ENCODE assay signal across 33 mouse cellular contexts in the genomic region with DNA sequence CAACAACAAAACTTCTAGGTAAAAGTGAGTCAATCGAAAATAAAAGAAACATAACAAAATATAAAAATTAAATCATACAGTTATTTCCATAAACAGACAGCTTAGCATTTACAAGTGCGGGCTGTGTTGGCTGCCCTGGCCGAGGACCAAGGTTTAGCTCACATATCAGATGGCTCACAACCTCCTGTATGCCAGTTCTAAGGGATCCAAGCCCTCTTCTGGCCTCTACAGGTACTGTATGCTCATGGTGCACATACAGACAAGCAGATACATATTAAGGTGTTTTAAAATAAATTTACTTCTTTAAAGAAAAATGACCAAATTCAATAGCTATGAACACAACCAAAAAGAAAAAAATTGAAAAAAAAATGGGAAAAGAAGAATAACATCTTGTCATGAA. TPM values are rescaled to one million over a fixed set of nuclear protein-coding genes. Genes with fewer than 3 reads are reported as not detected.
DNase-seq lines count a peak whose midpoint lies in the region; ATAC-seq and TF ChIP-seq lines count a peak whose summit lies in the region.
"Had no signal": no experiment of that assay in that cellular context is flagged by ENCODE, and none has a peak within 500 bp of the region (broad histone marks: within the 10 kb centered on the region; RNA-seq: fewer than 3 reads in every experiment).

No protein-coding gene starts in this region.

- ATAC-seq in lung, embryonic 14.5 days (ENCODE audit: insufficient read depth) = no peak
- ATAC-seq: hindbrain, embryonic 16.5 days had no signal

- H3K27ac ChIP-seq in gastrocnemius, adult 2 months = no peak overlapping the region
- no peak overlapping the region for H3K27ac ChIP-seq in lung, embryonic 14.5 days (ENCODE audit: low read depth)
- H3K27ac ChIP-seq: embryonic facial prominence, embryonic 12.5 days; forebrain, embryonic 12.5 days; heart, embryonic 10.5 days; limb, embryonic 12.5 days; liver, embryonic 13.5 days; lung, embryonic 15.5 days; neural tube, embryonic 12.5 days had no signal

- 0 out of 2 replicates have a peak, but pooled peaks cover 5% of the 10 kb centered on the region for H3K4me1 ChIP-seq in lung, embryonic 14.5 days (ENCODE audit: insufficient read depth)

- peak; percentile 11; the same call in 1 of the 2 replicates for TF ChIP-seq CTCF in gastrocnemius, adult 2 months (IDR thresholded peaks at IDR 0.05)
- TF ChIP-seq CTCF in lung, embryonic 14.5 days (IDR thresholded peaks at IDR 0.05; ENCODE audit: low read depth) = 0 out of 2 replicates have a peak, but pooled peaks have one; percentile 22

- H3K36me3 ChIP-seq in lung, embryonic 14.5 days (ENCODE audit: insufficient read depth) = peaks cover 13% of the 10 kb centered on the region; the same call in 1 of the 2 replicates

- intact Hi-C loops in gastrocnemius, adult 2 months (cut with DNase I) = loop anchor here (5.0 kb wide), 1 partner anchor 192 kb away; a partner anchor contains a TSS

- WGBS in lung, embryonic 14.5 days = 98% methylated on average over 3 of the region's 3 CpGs

- DNase-seq in gastrocnemius, adult 2 months = no peak
- DNase-seq in gastrocnemius, postnatal 25 days = no peak
- no peak for DNase-seq in lung, embryonic 14.5 days
- no peak for DNase-seq in lung, postnatal 10 days
- DNase-seq in R1 (ENCODE audit: low read depth, low spot score) = peak; percentile 69
- DNase-seq in kidney, adult 9 months = no peak
- no peak for DNase-seq in liver
- DNase-seq in adrenal gland, postnatal 4 days (ENCODE audit: low spot score in 2 of 2) = no peak
- DNase-seq: adrenal gland, postnatal 36 days; cerebellum, adult 11-12 months; kidney, adult 11 months; kidney, postnatal 10 days; liver, embryonic 13.5 days; lung, postnatal 4 days; midbrain, embryonic 14.5 days; retina, postnatal 1 day; right cerebral cortex, postnatal 25 days; spleen, adult 18-20 months; thymus, postnatal 25 days had no signal

- no peak overlapping the region for H3K4me3 ChIP-seq in gastrocnemius, adult 2 months
- H3K4me3 ChIP-seq in lung, embryonic 14.5 days (ENCODE audit: low read depth, low read length) = no peak overlapping the region
- H3K4me3 ChIP-seq: embryonic facial prominence, embryonic 12.5 days; forebrain, embryonic 12.5 days; heart, embryonic 10.5 days; limb, embryonic 12.5 days; liver, embryonic 13.5 days; lung, embryonic 15.5 days; neural tube, embryonic 12.5 days had no signal

- H3K9me3 ChIP-seq in lung, embryonic 14.5 days (ENCODE audit: low read depth, low read length) = no peaks in the 10 kb centered on the region
- H3K9me3 ChIP-seq: embryonic facial prominence, embryonic 12.5 days; forebrain, embryonic 12.5 days; heart, embryonic 10.5 days; limb, embryonic 12.5 days; liver, embryonic 13.5 days; lung, embryonic 15.5 days; neural tube, embryonic 12.5 days had no signal

- H3K9ac ChIP-seq in lung, embryonic 14.5 days = no peak overlapping the region
- H3K9ac ChIP-seq: embryonic facial prominence, embryonic 12.5 days; forebrain, embryonic 12.5 days; limb, embryonic 12.5 days; liver, embryonic 13.5 days; lung, embryonic 15.5 days; neural tube, embryonic 12.5 days had no signal

- H3K4me2 ChIP-seq in lung, embryonic 14.5 days = no peak overlapping the region
- H3K4me2 ChIP-seq: embryonic facial prominence, embryonic 12.5 days; forebrain, embryonic 12.5 days; limb, embryonic 12.5 days; liver, embryonic 13.5 days; lung, embryonic 15.5 days; neural tube, embryonic 12.5 days had no signal

- no peaks in the 10 kb centered on the region for H3K27me3 ChIP-seq in lung, embryonic 14.5 days (ENCODE audit: insufficient read depth, low read length)
- H3K27me3 ChIP-seq: embryonic facial prominence, embryonic 12.5 days; forebrain, embryonic 12.5 days; limb, embryonic 12.5 days; liver, embryonic 13.5 days; lung, embryonic 15.5 days; neural tube, embryonic 12.5 days had no signal

RNA-seq across cellular contexts. Expression of a gene that starts 3.8 kb away (rescaled TPM):
- total RNA-seq in gastrocnemius, adult 2 months (2021) = 10 to 100 TPM in 1 of 2 experiments, 1 to 10 TPM in 1; 8.4 to 11.0 TPM
- total RNA-seq in gastrocnemius, postnatal 25 days (2021) = 1 to 10 TPM; 8.3 to 8.8 TPM
- 41.1 and 50.0 TPM in 2 replicates for polyA plus RNA-seq in lung, embryonic 14.5 days (2014; fragmentation: Nextera tagmentation; extraction: Ambion mirVana)
- 10 to 100 TPM; 49.4 to 58.5 TPM for total RNA-seq in adrenal gland, postnatal 4 days (2021)

RNA-seq across cellular contexts. Expression of a gene that starts 12.9 kb away (rescaled TPM):
- total RNA-seq in gastrocnemius, adult 2 months (2021) = 10 to 100 TPM; 32.5 to 55.0 TPM
- total RNA-seq in gastrocnemius, postnatal 25 days (2021) = 10 to 100 TPM; 38.0 to 44.6 TPM
- polyA plus RNA-seq in lung, embryonic 14.5 days (2014; fragmentation: Nextera tagmentation; extraction: Ambion mirVana) = 61.6 and 71.6 TPM in 2 replicates
- total RNA-seq in adrenal gland, postnatal 4 days (2021) = 10 to 100 TPM; 57.0 to 67.9 TPM

RNA-seq across cellular contexts. Expression of a gene that starts 20.4 kb away (rescaled TPM):
- not detected for total RNA-seq in gastrocnemius, adult 2 months (2021)
- total RNA-seq in gastrocnemius, postnatal 25 days (2021) = not detected
- not detected in 2 replicates for polyA plus RNA-seq in lung, embryonic 14.5 days (2014; fragmentation: Nextera tagmentation; extraction: Ambion mirVana)
- total RNA-seq in adrenal gland, postnatal 4 days (2021) = under 1 TPM in 1 of 2 experiments, not detected in 1; 0.82 TPM
- total RNA-seq: ES-E14; gastrocnemius, adult 18-20 months; hematopoietic stem cell, adult 5-6 weeks; layer of hippocampus, postnatal 25 days; left cerebral cortex, postnatal 14 days; megakaryocyte-erythroid progenitor cell, adult 5-6 weeks had no signal
- polyA plus RNA-seq: embryonic facial prominence, embryonic 12.5 days; forebrain, embryonic 12.5 days; heart, embryonic 10.5 days; heart, embryonic 16.5 days; liver, embryonic 13.5 days; lung, embryonic 15.5 days; midbrain, embryonic 14.5 days; neural tube, embryonic 12.5 days had no signal

RNA-seq across cellular contexts. Expression of a gene that starts 20.9 kb away (rescaled TPM):
- 1 to 10 TPM; 2.6 to 3.2 TPM for total RNA-seq in gastrocnemius, adult 2 months (2021)
- 1 to 10 TPM; 4.0 to 4.7 TPM for total RNA-seq in gastrocnemius, postnatal 25 days (2021)
- 18.9 and 19.8 TPM in 2 replicates for polyA plus RNA-seq in lung, embryonic 14.5 days (2014; fragmentation: Nextera tagmentation; extraction: Ambion mirVana)
- 10 to 100 TPM; 12.7 to 21.7 TPM for total RNA-seq in adrenal gland, postnatal 4 days (2021)

RNA-seq across cellular contexts. Expression of a gene that starts 38.1 kb away (rescaled TPM):
- total RNA-seq in gastrocnemius, adult 2 months (2021) = 1 to 10 TPM; 4.5 to 5.7 TPM
- total RNA-seq in gastrocnemius, postnatal 25 days (2021) = 1 to 10 TPM; 5.5 to 6.2 TPM
- polyA plus RNA-seq in lung, embryonic 14.5 days (2014; fragmentation: Nextera tagmentation; extraction: Ambion mirVana) = 23.5 and 24.8 TPM in 2 replicates
- 10 to 100 TPM; 21.1 to 30.2 TPM for total RNA-seq in adrenal gland, postnatal 4 days (2021)

Comparison
In these comparisons a context has a peak if more than half of its experiments do, and no peak if none do; other contexts are left out.
1. RNA of a gene that starts 3.8 kb away (total RNA-seq): 49.4 to 58.5 TPM in adrenal gland, postnatal 4 days; 8.4 to 11.0 TPM in gastrocnemius, adult 2 months and 8.3 to 8.8 TPM in gastrocnemius, postnatal 25 days; every median in the first group is over 4 times any median in the second.